Mouse (Mus musculus): Measurements from ENCODE around the gene Gnat2. TPM values are rescaled to one million over a fixed set of nuclear protein-coding genes. Genes with fewer than 3 reads are reported as not detected.
A peak's percentile ranks its signal among the peaks of the same experiment; 100 is the strongest.

The Gnat2 gene
- polyA plus RNA-seq, 1 experiment from 2014 or later = 1.3 TPM

DNA sequence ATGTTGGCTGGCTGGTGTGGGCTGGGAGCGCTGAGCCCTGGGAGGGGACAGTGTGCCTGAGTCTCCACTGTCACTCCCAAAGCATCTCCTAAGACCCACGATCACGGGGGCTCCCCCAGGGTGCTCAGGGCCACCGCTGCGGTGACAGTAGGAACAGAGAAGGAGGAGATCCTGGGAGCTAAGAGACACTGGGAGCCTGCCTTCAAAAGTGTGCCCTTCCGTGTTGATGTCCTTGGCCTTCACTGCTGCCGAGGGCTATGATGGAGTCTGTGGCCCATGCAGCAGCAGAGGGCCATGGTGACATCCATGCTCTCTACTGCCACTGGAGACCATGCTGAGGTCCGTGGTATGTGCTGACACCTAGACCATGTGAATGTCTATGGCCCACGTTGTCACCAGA is 27.0 kb upstream of the Gnat2 start:
- 78% methylated on average over 9 of the region's 9 CpGs for WGBS (ENCODE audit: insufficient replicate concordance)

DNA sequence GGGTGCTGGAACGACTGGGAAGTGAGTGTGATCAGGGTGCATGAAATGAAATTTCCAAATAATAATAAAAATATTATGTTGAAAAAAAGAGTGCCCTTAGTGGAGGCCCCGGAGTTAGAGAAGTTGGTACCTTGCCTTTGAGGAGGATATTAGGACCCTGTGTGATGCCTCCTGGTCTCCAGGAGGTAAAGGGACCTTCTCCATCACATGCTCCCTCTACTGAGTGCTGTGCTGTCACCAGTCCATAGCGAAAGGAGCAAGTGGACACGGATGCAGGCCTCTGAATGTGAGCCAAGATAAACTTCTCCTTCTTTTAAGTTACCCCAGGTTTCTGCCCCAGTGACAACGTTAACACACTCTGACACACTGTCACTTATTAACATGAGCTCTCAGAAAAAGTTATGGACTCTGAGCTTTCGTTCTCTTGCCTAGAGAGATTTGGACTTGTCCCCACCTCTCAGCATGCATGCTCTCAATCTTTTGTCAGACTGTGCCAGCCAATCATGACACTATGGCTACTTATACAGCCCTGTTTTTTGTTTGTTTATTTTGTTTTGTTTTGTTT is 25.1 kb upstream of the Gnat2 start:
- Histone ChIP-seq H3K27me3 (ENCODE audit: control insufficient read depth, insufficient read depth, low read length) (no peaks in the 10 kb centered on the region), H3K4me3 (ENCODE audit: low read depth, low read length) (no peak overlapping the region), H3K9me3 (replicated peaks; ENCODE audit: control insufficient read depth, low read length) (no peaks in the 10 kb centered on the region), H3K9ac (ENCODE audit: low read depth, low read length) (no peak overlapping the region), H3K27ac (ENCODE audit: low read depth, low read length) (no peak overlapping the region), H3K4me2 (no peak overlapping the region), H3K36me3 (ENCODE audit: control insufficient read depth, insufficient read depth, low read length) (no peaks in the 10 kb centered on the region), H3K4me1 (ENCODE audit: control insufficient read depth, insufficient read depth, low read length) (peaks cover 11% of the 10 kb centered on the region)
- ATAC-seq (replicated peaks; ENCODE audit: insufficient number of reproducible peaks, low FRiP score, low TSS enrichment) = no peak
- 66% methylated on average over 6 of the region's 6 CpGs for WGBS (ENCODE audit: insufficient replicate concordance)

More for the DNA sequence above, 27.0 kb upstream of the Gnat2 start:
- Histone ChIP-seq H3K4me2 (no peak overlapping the region), H3K36me3 (ENCODE audit: control insufficient read depth, insufficient read depth, low read length) (no peaks in the 10 kb centered on the region), H3K27ac (ENCODE audit: low read depth, low read length) (no peak overlapping the region), H3K4me3 (ENCODE audit: low read depth, low read length) (no peak overlapping the region), H3K4me1 (ENCODE audit: control insufficient read depth, insufficient read depth, low read length) (peaks cover 11% of the 10 kb centered on the region), H3K27me3 (ENCODE audit: control insufficient read depth, insufficient read depth, low read length) (no peaks in the 10 kb centered on the region), H3K9me3 (replicated peaks; ENCODE audit: control insufficient read depth, low read length) (no peaks in the 10 kb centered on the region), H3K9ac (ENCODE audit: low read depth, low read length) (no peak overlapping the region)
- no peak for ATAC-seq (replicated peaks; ENCODE audit: insufficient number of reproducible peaks, low FRiP score, low TSS enrichment)

DNA sequence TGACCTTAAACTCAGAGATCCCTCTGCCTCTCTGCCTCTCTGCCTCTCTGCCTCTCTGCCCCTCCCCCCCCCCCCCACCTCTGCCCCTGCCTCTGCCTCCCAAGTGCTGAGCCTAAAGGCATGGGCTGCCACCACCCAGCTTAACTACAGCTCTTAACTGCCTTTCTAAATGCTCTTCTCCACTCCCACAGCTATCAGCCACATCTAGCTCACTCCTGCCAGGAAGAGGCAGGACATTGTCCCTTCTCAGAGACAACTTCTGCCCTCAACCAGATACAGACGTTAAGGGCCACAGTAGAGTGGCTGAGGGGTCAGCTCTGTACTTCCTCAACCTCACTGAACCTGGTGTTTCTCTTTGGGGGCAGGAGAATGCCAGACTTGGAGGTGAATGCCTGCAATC is 23.8 kb upstream of the Gnat2 start:
- peaks cover 11% of the 10 kb centered on the region for H3K4me1 ChIP-seq (ENCODE audit: control insufficient read depth, insufficient read depth, low read length)
- H3K36me3 ChIP-seq (ENCODE audit: control insufficient read depth, insufficient read depth, low read length) = no peaks in the 10 kb centered on the region
- no peak overlapping the region for H3K9ac ChIP-seq (ENCODE audit: low read depth, low read length)
- no peaks in the 10 kb centered on the region for H3K27me3 ChIP-seq (ENCODE audit: control insufficient read depth, insufficient read depth, low read length)
- H3K9me3 ChIP-seq (replicated peaks; ENCODE audit: control insufficient read depth, low read length) = no peaks in the 10 kb centered on the region
- 0% methylated on average over 1 of the region's 1 CpGs for WGBS (ENCODE audit: insufficient replicate concordance)
- no peak for ATAC-seq (replicated peaks; ENCODE audit: insufficient number of reproducible peaks, low FRiP score, low TSS enrichment)
- H3K4me2 ChIP-seq = no peak overlapping the region
- H3K4me3 ChIP-seq (ENCODE audit: low read depth, low read length) = no peak overlapping the region
- H3K27ac ChIP-seq (ENCODE audit: low read depth, low read length) = no peak overlapping the region

DNA sequence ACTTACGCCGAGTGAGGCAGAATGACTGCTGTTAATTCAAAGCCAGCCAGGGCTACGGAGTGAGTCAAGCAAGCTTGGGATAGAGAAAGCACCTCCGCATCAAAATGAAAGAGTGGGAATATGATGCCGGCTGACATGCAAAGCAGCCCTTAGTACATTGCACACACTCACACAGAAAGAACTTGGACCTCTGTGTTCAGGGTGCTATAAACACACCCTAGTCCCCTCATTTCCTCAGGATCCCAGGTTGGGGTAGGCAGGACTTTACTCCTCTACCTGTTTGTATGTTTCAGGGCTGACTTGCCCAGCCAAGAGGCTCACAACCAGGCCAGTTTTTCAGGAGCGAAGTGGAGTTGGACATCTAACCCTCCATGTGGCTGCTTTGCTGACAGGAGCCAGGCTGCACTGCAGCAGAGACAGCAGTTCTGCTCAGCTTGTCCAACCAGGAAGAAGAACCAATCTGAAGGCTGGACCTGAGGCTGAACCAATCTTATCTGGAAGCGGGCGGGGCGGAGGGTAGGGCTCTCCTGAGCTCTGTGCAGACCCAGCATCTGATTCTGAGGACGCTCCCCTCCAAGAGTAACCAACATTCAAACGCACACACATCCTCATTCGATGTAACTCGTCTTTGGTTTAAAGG is 23.2 kb upstream of the Gnat2 start:
- no peak for ATAC-seq (replicated peaks; ENCODE audit: insufficient number of reproducible peaks, low FRiP score, low TSS enrichment)
- Histone ChIP-seq H3K9me3 (replicated peaks; ENCODE audit: control insufficient read depth, low read length) (no peaks in the 10 kb centered on the region), H3K36me3 (ENCODE audit: control insufficient read depth, insufficient read depth, low read length) (no peaks in the 10 kb centered on the region), H3K4me1 (ENCODE audit: control insufficient read depth, insufficient read depth, low read length) (peaks cover 11% of the 10 kb centered on the region), H3K9ac (ENCODE audit: low read depth, low read length) (no peak overlapping the region), H3K4me2 (peak overlapping the region; percentile 51), H3K27me3 (ENCODE audit: control insufficient read depth, insufficient read depth, low read length) (no peaks in the 10 kb centered on the region), H3K4me3 (ENCODE audit: low read depth, low read length) (0 out of 2 replicates have a peak overlapping the region, but pooled peaks have one; percentile 8), H3K27ac (ENCODE audit: low read depth, low read length) (0 out of 2 replicates have a peak overlapping the region, but pooled peaks have one; percentile 6)
- WGBS (ENCODE audit: insufficient replicate concordance) = 47% methylated on average over 13 of the region's 13 CpGs

DNA sequence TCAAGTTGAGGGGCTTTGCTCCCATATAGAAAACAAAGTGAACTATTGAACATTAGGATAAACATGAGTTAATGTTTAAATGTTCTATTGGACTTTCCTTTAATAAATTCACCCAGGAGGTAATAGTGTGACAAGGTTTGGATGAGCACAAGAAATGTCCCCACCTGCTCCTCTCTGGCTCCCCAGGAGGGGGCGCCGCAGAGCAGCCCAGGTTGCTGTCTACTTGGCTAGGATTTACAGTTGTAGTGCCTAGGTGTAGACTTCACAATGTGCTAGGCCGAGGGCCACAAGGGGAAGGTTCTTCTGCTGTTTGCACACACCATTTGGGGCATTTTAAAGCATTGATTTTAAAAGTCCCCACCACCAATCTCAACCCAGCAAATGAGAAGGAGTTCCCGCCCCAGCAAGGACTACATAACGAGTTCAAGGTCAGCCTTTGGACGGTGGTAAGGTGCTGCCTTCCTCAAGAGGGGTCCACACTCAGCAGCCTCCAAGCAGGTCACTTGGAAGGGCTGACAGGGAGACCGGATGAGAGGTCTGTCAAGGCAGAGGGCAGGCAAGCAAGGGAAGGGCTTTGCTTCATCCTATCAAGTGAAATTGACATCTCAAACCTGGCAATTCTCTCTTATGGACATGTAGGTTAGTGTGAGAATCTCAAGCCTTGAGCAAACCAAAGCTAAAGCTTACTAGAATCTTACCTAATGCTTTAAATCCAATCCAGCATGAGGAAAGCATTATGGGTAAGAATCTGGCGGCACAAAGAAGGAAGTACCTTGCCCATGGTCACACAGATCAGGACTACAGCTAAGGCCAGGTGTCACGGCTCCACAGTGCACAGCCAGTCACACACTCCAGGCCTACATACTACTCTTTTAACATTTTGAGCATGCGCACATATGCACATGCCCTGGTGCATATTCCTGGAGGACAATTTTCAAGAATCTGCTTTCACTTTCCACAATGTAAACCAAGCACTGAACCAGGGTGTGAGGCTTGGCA is 22.0 kb upstream of the Gnat2 start:
- Histone ChIP-seq H3K4me1 (ENCODE audit: control insufficient read depth, insufficient read depth, low read length) (peaks cover 11% of the 10 kb centered on the region), H3K27ac (ENCODE audit: low read depth, low read length) (no peak overlapping the region), H3K9me3 (replicated peaks; ENCODE audit: control insufficient read depth, low read length) (no peaks in the 10 kb centered on the region), H3K27me3 (ENCODE audit: control insufficient read depth, insufficient read depth, low read length) (no peaks in the 10 kb centered on the region), H3K4me2 (no peak overlapping the region), H3K9ac (ENCODE audit: low read depth, low read length) (no peak overlapping the region), H3K4me3 (ENCODE audit: low read depth, low read length) (no peak overlapping the region), H3K36me3 (ENCODE audit: control insufficient read depth, insufficient read depth, low read length) (peaks cover 11% of the 10 kb centered on the region)
- 66% methylated on average over 10 of the region's 10 CpGs for WGBS (ENCODE audit: insufficient replicate concordance)
- ATAC-seq (replicated peaks; ENCODE audit: insufficient number of reproducible peaks, low FRiP score, low TSS enrichment) = no peak

DNA sequence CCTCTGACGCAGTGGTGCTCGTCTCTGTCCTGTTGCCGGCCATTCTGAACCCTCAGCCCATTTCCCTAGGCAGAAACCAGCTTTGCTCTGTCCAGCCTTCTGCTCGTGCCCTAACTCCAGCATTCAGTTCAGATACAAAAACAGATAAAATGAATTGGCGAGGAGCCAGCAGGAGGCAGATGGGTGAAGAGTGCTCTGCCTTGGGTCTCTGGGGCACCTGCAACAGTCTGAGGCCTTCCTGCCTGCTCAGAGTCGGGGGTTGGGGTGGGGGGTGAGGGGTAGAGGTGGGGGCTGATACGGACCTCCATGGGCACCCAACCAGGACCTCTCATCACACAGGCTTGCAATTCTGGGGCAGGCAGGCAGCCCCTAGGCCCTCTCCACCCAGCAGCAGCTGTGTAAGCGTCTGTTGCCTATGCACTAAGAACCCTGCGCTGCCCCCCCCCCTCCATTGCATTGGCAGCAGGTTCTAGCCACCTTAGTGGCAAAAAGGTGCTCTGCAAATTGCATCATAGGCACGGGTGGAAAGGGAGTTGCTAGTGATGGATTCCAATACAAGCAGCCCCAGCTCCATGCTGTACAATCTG is 19.5 kb upstream of the Gnat2 start:
- H3K4me2 ChIP-seq = no peak overlapping the region
- H3K9ac ChIP-seq (ENCODE audit: low read depth, low read length) = no peak overlapping the region
- ATAC-seq (replicated peaks; ENCODE audit: insufficient number of reproducible peaks, low FRiP score, low TSS enrichment) = no peak
- H3K27me3 ChIP-seq (ENCODE audit: control insufficient read depth, insufficient read depth, low read length) = no peaks in the 10 kb centered on the region
- H3K4me1 ChIP-seq (ENCODE audit: control insufficient read depth, insufficient read depth, low read length) = peaks cover 11% of the 10 kb centered on the region
- H3K27ac ChIP-seq (ENCODE audit: low read depth, low read length) = no peak overlapping the region
- 76% methylated on average over 10 of the region's 10 CpGs for WGBS (ENCODE audit: insufficient replicate concordance)
- peaks cover 30% of the 10 kb centered on the region for H3K36me3 ChIP-seq (ENCODE audit: control insufficient read depth, insufficient read depth, low read length)
- no peak overlapping the region for H3K4me3 ChIP-seq (ENCODE audit: low read depth, low read length)
- H3K9me3 ChIP-seq (replicated peaks; ENCODE audit: control insufficient read depth, low read length) = no peaks in the 10 kb centered on the region

DNA sequence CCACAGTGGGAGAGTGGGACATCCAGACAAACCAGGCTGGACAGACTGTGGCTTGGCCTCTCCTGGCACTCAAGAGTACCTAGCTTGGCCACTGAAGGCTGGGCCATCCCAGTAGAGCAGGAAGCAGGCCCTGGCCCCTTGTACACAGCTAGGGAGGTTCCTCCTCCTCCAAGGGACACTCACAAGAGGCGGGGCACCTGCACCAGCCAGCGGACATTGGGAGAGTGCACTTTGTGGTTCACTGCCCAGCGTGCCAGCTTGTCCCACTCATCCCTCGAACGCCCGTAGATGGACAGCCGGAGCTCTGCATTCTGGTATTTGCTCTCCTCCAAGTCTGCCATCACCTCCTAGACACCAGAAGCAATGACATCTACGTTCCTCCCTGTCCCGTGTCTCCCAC is 15.8 kb upstream of the Gnat2 start:
- no peak overlapping the region for H3K4me3 ChIP-seq (ENCODE audit: low read depth, low read length)
- H3K27ac ChIP-seq (ENCODE audit: low read depth, low read length) = no peak overlapping the region
- H3K27me3 ChIP-seq (ENCODE audit: control insufficient read depth, insufficient read depth, low read length) = no peaks in the 10 kb centered on the region
- H3K4me1 ChIP-seq (ENCODE audit: control insufficient read depth, insufficient read depth, low read length) = peaks cover 8% of the 10 kb centered on the region
- H3K9ac ChIP-seq (ENCODE audit: low read depth, low read length) = no peak overlapping the region
- ATAC-seq (replicated peaks; ENCODE audit: insufficient number of reproducible peaks, low FRiP score, low TSS enrichment) = no peak
- 87% methylated on average over 9 of the region's 9 CpGs for WGBS (ENCODE audit: insufficient replicate concordance)
- H3K9me3 ChIP-seq (replicated peaks; ENCODE audit: control insufficient read depth, low read length) = no peaks in the 10 kb centered on the region
- peaks cover 32% of the 10 kb centered on the region for H3K36me3 ChIP-seq (ENCODE audit: control insufficient read depth, insufficient read depth, low read length)
- no peak overlapping the region for H3K4me2 ChIP-seq

DNA sequence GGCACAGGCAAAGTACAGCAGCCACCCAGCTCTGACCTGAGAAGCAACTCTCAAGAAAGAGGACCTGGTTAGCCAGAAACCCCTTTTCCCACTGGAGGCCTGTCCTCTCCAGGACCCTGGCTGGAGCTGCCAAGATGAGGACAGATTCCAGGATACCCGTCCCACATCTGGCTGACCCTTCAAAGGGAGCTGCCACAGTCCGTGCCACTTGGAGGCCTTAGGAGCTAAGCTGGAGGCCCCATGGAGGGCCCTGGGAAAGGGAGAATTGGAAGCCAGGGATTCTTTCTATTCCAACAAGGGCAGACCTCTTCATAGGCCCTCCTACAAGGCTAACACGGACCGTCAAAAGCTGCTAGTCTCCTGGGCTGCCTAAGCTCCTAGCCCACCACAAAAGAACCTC is 10.9 kb upstream of the Gnat2 start:
- Histone ChIP-seq H3K27me3 (ENCODE audit: control insufficient read depth, insufficient read depth, low read length) (no peaks in the 10 kb centered on the region), H3K27ac (ENCODE audit: low read depth, low read length) (no peak overlapping the region), H3K4me2 (peak overlapping the region; percentile 37), H3K4me1 (ENCODE audit: control insufficient read depth, insufficient read depth, low read length) (peaks cover 39% of the 10 kb centered on the region), H3K9me3 (replicated peaks; ENCODE audit: control insufficient read depth, low read length) (no peaks in the 10 kb centered on the region), H3K36me3 (ENCODE audit: control insufficient read depth, insufficient read depth, low read length) (peaks cover 12% of the 10 kb centered on the region), H3K4me3 (ENCODE audit: low read depth, low read length) (no peak overlapping the region), H3K9ac (ENCODE audit: low read depth, low read length) (peak overlapping the region; percentile 31)
- ATAC-seq (replicated peaks; ENCODE audit: insufficient number of reproducible peaks, low FRiP score, low TSS enrichment) = no peak
- 47% methylated on average over 4 of the region's 4 CpGs for WGBS (ENCODE audit: insufficient replicate concordance)

Measured in heart, embryonic 11.5 days (tissue).